Mouse (Mus musculus): ENCODE measurements at regions not wholly inside any gene's neighbourhood (a gene's known extent, or its start where the extent isn't known, plus 50 kb on each side); places are given as distances from the start of the nearest gene placed in this dataset.

DNA sequence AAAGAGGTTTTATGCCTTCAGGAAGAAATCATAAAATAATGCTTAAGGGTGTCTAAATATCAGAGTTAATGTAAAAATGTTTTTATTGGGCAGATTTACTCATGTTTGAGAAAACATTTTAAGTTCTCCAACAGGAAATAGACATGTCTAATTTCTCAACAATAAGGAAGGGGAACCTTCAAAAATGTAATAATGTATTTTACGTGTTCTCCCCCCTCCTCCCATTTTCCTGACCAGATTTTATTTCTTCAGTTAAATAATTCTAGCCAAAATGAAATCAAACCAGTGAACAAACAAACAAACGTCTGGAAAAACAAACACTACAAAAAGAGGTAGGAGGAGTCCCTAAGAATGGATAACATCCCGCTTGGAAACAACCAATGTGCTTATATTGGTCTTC is 54.4 kb upstream of the Akr1e1 start:
- H3K27ac ChIP-seq (ENCODE audit: insufficient read depth, low read length), result no peak overlapping the region
- no peak overlapping the region for H3K4me3 ChIP-seq (ENCODE audit: extremely low read depth, insufficient read depth, insufficient read length)
- no peaks in the 10 kb centered on the region for H3K27me3 ChIP-seq (ENCODE audit: control insufficient read depth, insufficient read depth, low read length)
- DNase-seq (ENCODE audit: low read depth in 1 of 2, low spot score in 2 of 2), result no peak
- H3K4me1 ChIP-seq (ENCODE audit: control insufficient read depth, insufficient read depth, insufficient read length), result no peaks in the 10 kb centered on the region
- H3K36me3 ChIP-seq (ENCODE audit: control insufficient read depth, insufficient read depth, low read length), result no peaks in the 10 kb centered on the region
- TF ChIP-seq CTCF (IDR thresholded peaks at IDR 0.05; ENCODE audit: extremely low read depth, insufficient read depth, insufficient read length, insufficient replicate concordance), result no peak
- no peak for TF ChIP-seq POLR2A (IDR thresholded peaks at IDR 0.05; ENCODE audit: low read depth, low read length)
- 50% methylated on average over 3 of the region's 3 CpGs for WGBS

DNA sequence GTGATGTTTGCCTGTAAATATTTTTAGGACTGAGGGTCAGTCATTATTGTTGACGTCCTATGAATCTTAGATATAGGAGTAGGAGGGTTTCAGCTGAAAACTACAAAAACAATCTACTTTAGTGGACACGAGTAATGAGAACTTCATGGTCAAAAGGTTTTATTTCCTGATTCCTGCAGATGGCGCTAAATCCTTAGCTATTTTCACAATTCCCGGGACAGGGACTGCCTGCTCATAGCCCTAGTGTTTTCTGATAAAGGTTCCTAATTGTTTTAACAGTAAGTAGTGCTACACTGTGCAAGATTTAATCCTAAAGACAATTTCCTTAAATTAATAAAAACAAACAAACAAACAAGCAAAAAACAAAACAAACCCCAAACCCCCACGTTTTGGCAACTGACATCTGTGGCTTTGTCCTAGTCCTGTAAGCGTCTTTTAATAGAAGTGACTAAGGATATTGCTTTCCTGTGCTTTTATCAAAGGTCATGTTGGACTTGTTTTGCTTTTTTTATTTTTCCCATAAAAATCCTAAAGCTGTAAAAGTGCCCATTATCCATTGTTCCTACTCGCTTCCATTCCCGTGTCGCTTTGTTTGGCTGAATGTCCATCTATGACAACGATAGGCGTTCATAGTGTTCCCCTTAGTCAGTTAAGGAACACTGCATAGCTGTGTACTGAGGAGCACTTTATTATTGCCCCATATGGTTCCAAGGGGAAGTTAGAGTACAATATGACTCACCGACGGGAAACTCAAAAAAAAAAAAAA is 53.5 kb upstream of the Akr1e1 start:
- Histone ChIP-seq H3K36me3 (ENCODE audit: control insufficient read depth, insufficient read depth, low read length) (no peaks in the 10 kb centered on the region), H3K27ac (ENCODE audit: insufficient read depth, low read length) (no peak overlapping the region), H3K4me1 (ENCODE audit: control insufficient read depth, insufficient read depth, insufficient read length) (no peaks in the 10 kb centered on the region), H3K4me3 (ENCODE audit: extremely low read depth, insufficient read depth, insufficient read length) (no peak overlapping the region), H3K27me3 (ENCODE audit: control insufficient read depth, insufficient read depth, low read length) (no peaks in the 10 kb centered on the region)
- TF ChIP-seq CTCF (IDR thresholded peaks at IDR 0.05; ENCODE audit: extremely low read depth, insufficient read depth, insufficient read length, insufficient replicate concordance) (no peak), POLR2A (IDR thresholded peaks at IDR 0.05; ENCODE audit: low read depth, low read length) (no peak)
- no peak for DNase-seq (ENCODE audit: low read depth in 1 of 2, low spot score in 2 of 2)
- 20% methylated on average over 13 of the region's 13 CpGs for WGBS
